Mouse (Mus musculus) mouse embryonic stem cell (cell line): ENCODE data around the gene Stk10.

Source experiments
- in situ Hi-C, 2 experiments: fragments of 300-500 bp; cut with MboI; formaldehyde crosslinking; loops; 1 replicate in 1 of 2; 3 replicates in 1 of 2; pipeline ENCODE4 v1.14.3; 2019 to 2020; ENCODE audit warnings: low sequenced_read_pairs in 2 of 2, low pct_unique_long_range_greater_than_20kb in 1 of 2, mixed read lengths in 1 of 2; ENCODE audit not compliant: unreplicated experiment in 1 of 2

Stk10 gene

DNA sequence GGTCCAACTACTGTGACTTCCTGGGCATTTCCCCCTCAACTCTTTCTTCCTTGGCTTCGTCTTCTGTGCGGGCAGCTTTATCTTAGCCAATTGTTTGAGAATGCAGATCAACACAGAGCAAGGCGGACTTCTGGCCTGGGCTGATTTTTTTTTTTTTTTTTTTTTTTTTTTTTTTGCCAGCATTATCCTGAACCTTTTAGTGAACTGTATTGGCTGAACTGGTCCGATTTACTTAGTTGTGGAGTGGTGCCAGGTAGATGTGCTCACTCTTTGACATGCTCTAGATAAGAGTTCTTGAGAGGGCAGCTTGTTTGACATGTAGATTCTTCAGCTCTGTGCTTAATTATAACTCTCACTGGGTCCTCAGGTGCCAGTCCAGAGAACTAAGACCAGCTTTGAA is 103.2 kb downstream of the Stk10 start:
- in situ Hi-C loops, result no loop called here

GRCm38 (mm10) chr11:32638521-32639255 is 105.6 kb downstream of the Stk10 start:
- in situ Hi-C loops, result no loop called here

DNA sequence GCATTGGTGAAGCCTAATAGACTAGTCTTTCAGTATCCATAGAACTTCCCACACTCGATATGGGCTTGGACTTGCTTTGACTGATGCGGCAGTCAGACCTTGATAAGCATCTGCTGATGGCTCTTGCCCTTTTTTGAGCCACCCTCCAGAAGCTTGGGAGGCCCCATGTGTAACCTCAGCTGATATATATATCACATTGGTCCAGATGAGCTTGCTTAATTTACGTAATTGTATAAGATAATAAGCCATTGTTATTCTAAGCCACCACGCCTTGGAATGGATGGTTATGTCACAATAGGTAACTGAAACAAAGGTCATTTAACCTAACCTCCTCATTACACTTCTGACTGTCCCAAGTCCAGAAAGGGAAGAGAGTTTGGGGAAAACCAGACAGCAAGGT is 107.5 kb downstream of the Stk10 start:
- in situ Hi-C loops, result no loop called here

DNA sequence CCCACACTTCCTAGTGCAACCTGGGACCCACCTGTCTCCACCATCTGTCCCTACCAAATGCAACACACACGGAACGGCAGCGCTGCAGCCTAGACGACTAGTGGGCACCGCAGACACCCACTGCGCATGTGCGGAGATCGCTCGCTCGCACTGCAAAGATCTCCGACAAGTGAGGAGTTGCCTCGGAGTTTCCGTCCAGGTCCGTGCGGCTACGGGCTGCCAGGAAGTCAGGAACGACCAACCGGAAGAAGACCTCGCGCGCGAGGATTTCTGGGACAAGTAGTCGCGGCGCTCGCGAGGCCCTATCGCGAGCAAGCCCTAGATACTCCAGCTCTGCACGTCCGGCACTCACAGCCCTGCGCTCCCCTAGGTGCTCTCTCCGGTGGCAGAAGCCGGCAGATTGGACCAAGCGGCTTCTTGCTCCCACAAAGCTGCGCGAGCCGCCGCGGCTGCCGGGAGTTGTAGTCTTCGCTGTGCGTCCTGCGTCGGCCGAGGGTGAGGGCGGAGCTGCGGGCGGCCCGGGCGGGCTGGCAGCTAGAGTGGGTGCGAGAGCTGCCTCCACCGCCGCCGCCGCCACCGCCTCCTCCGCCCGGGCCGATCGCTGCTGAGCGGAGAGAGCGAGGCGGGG is 109.3 kb downstream of the Stk10 start, which contains the start of gene Fbxw11:
TSS of gene Fbxw11 (plus strand) at position 476 of the 628 bp plus-strand sequence.
- in situ Hi-C loops, result no loop called here

DNA sequence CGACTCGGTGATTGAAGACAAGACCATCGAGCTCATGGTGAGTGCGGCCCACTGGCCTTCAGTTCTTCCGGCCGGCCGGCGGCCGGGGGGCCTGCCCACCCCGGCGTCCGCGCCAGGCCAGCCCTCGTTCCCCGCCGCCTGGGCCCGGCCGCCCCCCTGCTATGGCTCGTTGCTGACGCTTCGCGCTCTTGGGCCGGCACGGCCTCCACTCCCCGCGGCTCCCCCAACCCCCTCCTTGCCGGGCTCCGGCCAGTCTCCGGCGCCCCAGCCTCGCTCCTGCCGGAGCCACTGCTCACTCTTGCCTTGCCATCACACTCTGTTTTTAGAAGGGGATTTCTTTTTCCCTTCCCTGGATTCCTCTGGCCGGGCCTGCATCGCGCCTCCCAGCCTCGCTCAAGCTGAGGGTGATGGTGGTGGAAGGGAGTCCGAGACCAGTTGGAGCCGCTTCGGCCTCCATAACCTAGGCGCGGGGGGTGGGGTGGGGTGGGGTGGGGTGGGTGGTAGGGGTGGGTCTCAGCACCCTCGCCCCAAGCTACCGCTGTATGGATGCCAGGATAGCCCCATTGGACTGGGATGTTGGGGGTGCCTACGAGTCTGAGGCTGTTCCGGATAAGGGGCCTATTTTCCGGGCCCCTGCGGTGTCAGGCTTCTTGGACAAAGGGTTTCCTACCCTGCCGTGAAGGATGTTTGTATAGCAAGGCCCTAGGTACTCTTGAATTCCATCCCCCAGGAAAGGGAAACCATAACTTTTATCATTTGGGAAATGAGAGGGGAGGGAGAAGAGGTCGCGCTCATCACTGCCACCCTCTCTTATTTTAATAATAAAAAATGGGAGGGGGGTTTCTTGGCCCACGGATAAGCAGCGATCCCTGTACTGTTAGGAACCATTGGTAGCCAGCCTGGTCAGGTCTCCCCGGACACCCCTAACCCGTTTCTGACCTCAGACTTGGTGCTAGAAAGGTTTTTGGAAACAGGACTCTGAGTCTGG is 110.1 kb downstream of the Stk10 start:
- in situ Hi-C loops, result no loop called here

DNA sequence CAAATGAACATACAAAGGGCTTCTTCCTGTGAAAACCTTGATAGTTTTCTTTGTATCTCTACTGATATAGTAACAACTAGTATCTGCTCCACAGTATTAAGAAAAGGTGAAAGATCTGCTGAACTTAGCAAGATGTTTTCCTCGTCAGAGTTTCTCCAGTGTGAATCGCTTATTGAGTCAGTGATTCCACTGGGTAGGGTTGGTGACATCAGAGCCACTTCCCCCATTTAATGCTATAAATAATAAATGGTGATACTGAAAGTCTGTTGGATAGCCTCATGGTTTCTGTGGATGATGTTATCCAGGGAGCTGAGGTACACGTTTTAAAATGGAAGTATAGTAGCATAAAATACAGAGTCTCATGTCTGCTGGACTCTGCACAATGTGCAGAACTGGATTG is 110.9 kb downstream of the Stk10 start:
- in situ Hi-C loops, result no loop called here

- in situ Hi-C loops, result no loop called here
Measured at GRCm38 (mm10) chr11:32647265-32647664, 114.2 kb downstream of the Stk10 start.

GRCm38 (mm10) chr11:32650236-32650749 is 117.2 kb downstream of the Stk10 start:
- in situ Hi-C loops, result no loop called here

- in situ Hi-C loops, result no loop called here
Measured at GRCm38 (mm10) chr11:32650893-32651590, 117.9 kb downstream of the Stk10 start.

GRCm38 (mm10) chr11:32651723-32652122 is 118.6 kb downstream of the Stk10 start:
- in situ Hi-C loops, result no loop called here

DNA sequence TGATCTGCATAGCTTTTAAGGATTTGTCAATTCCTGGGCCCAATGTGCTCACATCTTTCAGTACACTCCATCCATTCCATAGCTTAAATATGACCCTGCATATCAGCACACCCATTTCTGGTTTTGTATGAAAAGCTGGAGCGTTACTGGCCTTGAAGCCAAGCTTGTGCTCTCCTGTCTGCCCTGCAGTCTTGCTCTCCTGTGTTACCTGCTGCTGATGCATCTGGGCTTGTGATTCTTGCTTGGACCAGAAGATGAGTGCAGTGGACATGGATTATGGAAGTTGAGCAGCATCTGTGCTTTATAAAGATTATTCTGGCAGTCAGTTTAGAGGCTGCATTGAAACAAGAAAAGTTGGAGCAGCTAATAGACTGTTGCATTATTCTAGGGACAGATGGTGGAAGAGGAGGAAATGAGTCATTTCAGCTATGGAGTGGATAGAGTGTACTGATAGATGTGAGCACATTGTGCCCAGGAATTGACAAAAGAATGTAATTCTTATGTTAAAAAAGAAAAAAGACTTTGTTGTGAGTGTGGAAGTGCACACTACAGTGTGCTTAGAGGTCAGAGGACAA is 129.1 kb downstream of the Stk10 start:
- in situ Hi-C loops, result no loop called here

GRCm38 (mm10) chr11:32665639-32666038 is 132.5 kb downstream of the Stk10 start:
- in situ Hi-C loops, result no loop called here

DNA sequence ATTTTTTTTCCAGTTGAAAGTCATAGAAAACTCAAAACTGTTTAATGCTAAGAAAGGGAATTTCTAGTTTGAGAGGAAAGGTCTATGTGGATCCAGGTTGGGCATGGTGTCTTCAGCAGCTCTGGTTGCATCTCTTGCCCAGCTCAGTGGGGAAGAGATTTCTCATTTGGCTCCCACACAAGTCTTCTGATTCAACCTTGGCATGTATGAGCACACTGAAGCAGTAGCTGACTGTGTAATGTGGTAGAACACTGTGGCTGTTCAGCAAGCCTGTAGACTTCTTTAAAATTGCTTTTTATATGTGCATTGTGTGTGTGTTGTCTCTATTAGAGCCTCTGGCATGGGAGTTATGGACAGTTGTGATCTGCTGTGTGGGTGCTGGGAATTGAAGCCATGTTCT is 133.9 kb downstream of the Stk10 start:
- in situ Hi-C loops, result no loop called here

DNA sequence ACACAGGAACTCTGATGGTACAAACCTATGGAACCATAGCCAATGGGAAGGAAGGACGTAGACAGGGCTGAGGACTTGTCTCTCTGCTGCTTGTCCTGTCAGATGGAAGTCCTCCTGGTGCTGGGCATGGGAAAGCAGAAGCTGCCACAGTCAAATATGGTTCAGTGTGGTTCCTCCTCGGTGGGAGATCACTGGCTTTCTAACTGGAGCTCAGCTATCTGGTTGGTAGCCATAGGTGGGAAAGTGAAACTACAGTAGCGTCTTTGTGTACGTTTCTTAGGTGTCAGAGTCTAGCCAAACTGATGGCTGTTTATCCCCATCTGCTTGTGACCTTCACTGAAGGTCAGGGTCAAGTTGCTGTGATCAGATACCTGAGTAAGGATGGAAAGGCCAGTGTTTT is 138.4 kb downstream of the Stk10 start:
- in situ Hi-C loops, result no loop called here
